Mouse (Mus musculus): Measurements from ENCODE around the gene Rnf220. TPM values are rescaled to one million over a fixed set of nuclear protein-coding genes. Genes with fewer than 3 reads are reported as not detected.

Gene Rnf220
- polyA plus RNA-seq, 1 experiment: 84.5 TPM

- no peak overlapping the region for H3K27ac ChIP-seq (ENCODE audit: insufficient read depth, low read depth, low read length)
- no peak for TF ChIP-seq CTCF (IDR thresholded peaks at IDR 0.05; ENCODE audit: low read depth, low read length)
- no peak for TF ChIP-seq POLR2A (IDR thresholded peaks at IDR 0.05; ENCODE audit: borderline replicate concordance, low read depth, low read length)
- H3K4me3 ChIP-seq (ENCODE audit: insufficient read depth, low read length): no peak overlapping the region
- no peaks in the 10 kb centered on the region for H3K4me1 ChIP-seq (ENCODE audit: control insufficient read depth, insufficient read depth, low read length)
Observed at GRCm38 (mm10) chr4:117314849-117315500, 181.9 kb downstream of the Rnf220 start.

- Histone ChIP-seq H3K4me3 (ENCODE audit: insufficient read depth, low read length) (no peak overlapping the region), H3K4me1 (ENCODE audit: control insufficient read depth, insufficient read depth, low read length) (no peaks in the 10 kb centered on the region), H3K27ac (ENCODE audit: insufficient read depth, low read depth, low read length) (no peak overlapping the region)
- no peak for TF ChIP-seq CTCF (IDR thresholded peaks at IDR 0.05; ENCODE audit: low read depth, low read length)
- TF ChIP-seq POLR2A (IDR thresholded peaks at IDR 0.05; ENCODE audit: borderline replicate concordance, low read depth, low read length): no peak
Observed at GRCm38 (mm10) chr4:117313085-117313424, 183.8 kb downstream of the Rnf220 start.

GRCm38 (mm10) chr4:117312416-117313084 is 184.3 kb downstream of the Rnf220 start:
- Histone ChIP-seq H3K4me3 (ENCODE audit: insufficient read depth, low read length) (no peak overlapping the region), H3K27ac (ENCODE audit: insufficient read depth, low read depth, low read length) (no peak overlapping the region), H3K4me1 (ENCODE audit: control insufficient read depth, insufficient read depth, low read length) (no peaks in the 10 kb centered on the region)
- TF ChIP-seq POLR2A (IDR thresholded peaks at IDR 0.05; ENCODE audit: borderline replicate concordance, low read depth, low read length) (no peak), CTCF (IDR thresholded peaks at IDR 0.05; ENCODE audit: low read depth, low read length) (no peak)

GRCm38 (mm10) chr4:117311891-117312290 is 185.0 kb downstream of the Rnf220 start:
- no peak for TF ChIP-seq POLR2A (IDR thresholded peaks at IDR 0.05; ENCODE audit: borderline replicate concordance, low read depth, low read length)
- Histone ChIP-seq H3K4me1 (ENCODE audit: control insufficient read depth, insufficient read depth, low read length) (no peaks in the 10 kb centered on the region), H3K4me3 (ENCODE audit: insufficient read depth, low read length) (no peak overlapping the region), H3K27ac (ENCODE audit: insufficient read depth, low read depth, low read length) (no peak overlapping the region)

GRCm38 (mm10) chr4:117309427-117309826 is 187.4 kb downstream of the Rnf220 start:
- no peak for TF ChIP-seq CTCF (IDR thresholded peaks at IDR 0.05; ENCODE audit: low read depth, low read length)
- TF ChIP-seq POLR2A (IDR thresholded peaks at IDR 0.05; ENCODE audit: borderline replicate concordance, low read depth, low read length): no peak
- Histone ChIP-seq H3K4me1 (ENCODE audit: control insufficient read depth, insufficient read depth, low read length) (no peaks in the 10 kb centered on the region), H3K27ac (ENCODE audit: insufficient read depth, low read depth, low read length) (no peak overlapping the region), H3K4me3 (ENCODE audit: insufficient read depth, low read length) (no peak overlapping the region)

GRCm38 (mm10) chr4:117307270-117307669 is 189.6 kb downstream of the Rnf220 start:
- H3K4me3 ChIP-seq (ENCODE audit: insufficient read depth, low read length): no peak overlapping the region
- H3K4me1 ChIP-seq (ENCODE audit: control insufficient read depth, insufficient read depth, low read length): no peaks in the 10 kb centered on the region
- H3K27ac ChIP-seq (ENCODE audit: insufficient read depth, low read depth, low read length): no peak overlapping the region
- no peak for TF ChIP-seq POLR2A (IDR thresholded peaks at IDR 0.05; ENCODE audit: borderline replicate concordance, low read depth, low read length)
- TF ChIP-seq CTCF (IDR thresholded peaks at IDR 0.05; ENCODE audit: low read depth, low read length): no peak

- TF ChIP-seq CTCF (IDR thresholded peaks at IDR 0.05; ENCODE audit: low read depth, low read length): no peak
- TF ChIP-seq POLR2A (IDR thresholded peaks at IDR 0.05; ENCODE audit: borderline replicate concordance, low read depth, low read length): no peak
- H3K4me1 ChIP-seq (ENCODE audit: control insufficient read depth, insufficient read depth, low read length): no peaks in the 10 kb centered on the region
- no peak overlapping the region for H3K4me3 ChIP-seq (ENCODE audit: insufficient read depth, low read length)
- no peak overlapping the region for H3K27ac ChIP-seq (ENCODE audit: insufficient read depth, low read depth, low read length)
Observed at GRCm38 (mm10) chr4:117305461-117305860, 191.4 kb downstream of the Rnf220 start.

GRCm38 (mm10) chr4:117304239-117305025 is 192.4 kb downstream of the Rnf220 start:
- no peak overlapping the region for H3K27ac ChIP-seq (ENCODE audit: insufficient read depth, low read depth, low read length)
- no peak overlapping the region for H3K4me3 ChIP-seq (ENCODE audit: insufficient read depth, low read length)
- H3K4me1 ChIP-seq (ENCODE audit: control insufficient read depth, insufficient read depth, low read length): no peaks in the 10 kb centered on the region
- no peak for TF ChIP-seq POLR2A (IDR thresholded peaks at IDR 0.05; ENCODE audit: borderline replicate concordance, low read depth, low read length)
- TF ChIP-seq CTCF (IDR thresholded peaks at IDR 0.05; ENCODE audit: low read depth, low read length): no peak

- no peak overlapping the region for H3K4me3 ChIP-seq (ENCODE audit: insufficient read depth, low read length)
- TF ChIP-seq CTCF (IDR thresholded peaks at IDR 0.05; ENCODE audit: low read depth, low read length) (no peak), POLR2A (IDR thresholded peaks at IDR 0.05; ENCODE audit: borderline replicate concordance, low read depth, low read length) (no peak)
- no peaks in the 10 kb centered on the region for H3K4me1 ChIP-seq (ENCODE audit: control insufficient read depth, insufficient read depth, low read length)
- no peak overlapping the region for H3K27ac ChIP-seq (ENCODE audit: insufficient read depth, low read depth, low read length)
Observed at GRCm38 (mm10) chr4:117303581-117304238, 193.1 kb downstream of the Rnf220 start.
